Mouse (Mus musculus): ENCODE measurements around the gene 4930516K23Rik.

4930516K23Rik gene

GRCm38 (mm10) chr7:104061345-104061744 is at the start of gene 4930516K23Rik:
Gene 4930516K23Rik, minus strand, starts transcription at chr7:104061445.
- DNase-seq (ENCODE audit: low read depth, low spot score), result no peak

- no peak for DNase-seq (ENCODE audit: low read depth, low spot score)
Observed at GRCm38 (mm10) chr7:104104757-104104972, 43.4 kb upstream of the 4930516K23Rik start, which contains the start of gene Olfr646. Gene Olfr646, plus strand, starts transcription at chr7:104104873.

GRCm38 (mm10) chr7:104103913-104104756 is 42.9 kb upstream of the 4930516K23Rik start:
- no peak for DNase-seq (ENCODE audit: low read depth, low spot score)

GRCm38 (mm10) chr7:104085365-104085764 is 24.1 kb upstream of the 4930516K23Rik start, which contains the start of gene Olfr645:
Gene Olfr645, minus strand, starts transcription at chr7:104085465.
- DNase-seq (ENCODE audit: low read depth, low spot score), result no peak

- no peak for DNase-seq (ENCODE audit: low read depth, low spot score)
Observed at GRCm38 (mm10) chr7:104071769-104072168, 10.5 kb upstream of the 4930516K23Rik start, which contains the start of gene Olfr644. Gene Olfr644, minus strand, starts transcription at chr7:104071869.

- no peak for DNase-seq (ENCODE audit: low read depth, low spot score)
Observed at GRCm38 (mm10) chr7:104059215-104059614, 2.0 kb downstream of the 4930516K23Rik start.

GRCm38 (mm10) chr7:104052566-104052965 is 8.7 kb downstream of the 4930516K23Rik start, which contains the start of gene Olfr642:
Gene Olfr642, minus strand, starts transcription at chr7:104052666.
- DNase-seq (ENCODE audit: low read depth, low spot score), result no peak

- DNase-seq (ENCODE audit: low read depth, low spot score), result no peak
Observed at GRCm38 (mm10) chr7:104050745-104051144, 10.5 kb downstream of the 4930516K23Rik start.

GRCm38 (mm10) chr7:104035145-104035544 is 26.1 kb downstream of the 4930516K23Rik start, which contains the start of gene Olfr641:
Gene Olfr641, plus strand, starts transcription at chr7:104035445.
- DNase-seq (ENCODE audit: low read depth, low spot score), result no peak

- DNase-seq (ENCODE audit: low read depth, low spot score), result no peak
Observed at GRCm38 (mm10) chr7:104026978-104027377, 34.3 kb downstream of the 4930516K23Rik start.

- DNase-seq (ENCODE audit: low read depth, low spot score), result no peak
Observed at GRCm38 (mm10) chr7:104025473-104025872, 35.8 kb downstream of the 4930516K23Rik start, which contains the start of gene Olfr640. Gene Olfr640, minus strand, starts transcription at chr7:104025573.

- no peak for DNase-seq (ENCODE audit: low read depth, low spot score)
Observed at GRCm38 (mm10) chr7:104021651-104022050, 39.6 kb downstream of the 4930516K23Rik start.

- no peak for DNase-seq (ENCODE audit: low read depth, low spot score)
Observed at GRCm38 (mm10) chr7:104018953-104019352, 42.3 kb downstream of the 4930516K23Rik start.

GRCm38 (mm10) chr7:104017203-104017602 is 44.0 kb downstream of the 4930516K23Rik start, which contains the start of gene Olfr639:
Gene Olfr639, minus strand, starts transcription at chr7:104017303.
- no peak for DNase-seq (ENCODE audit: low read depth, low spot score)

Measured in skeletal muscle tissue, adult 2 months (tissue).